Mouse (Mus musculus) forebrain, embryonic 14.5 days (tissue): Measurements from ENCODE around the gene Ccdc92. TPM values are rescaled to one million over a fixed set of nuclear protein-coding genes. Genes with fewer than 3 reads are reported as not detected.

Experiments used
- ATAC-seq: fragments of 200-750 bp; cut with Nextera tagmentation; 2 replicates; pipeline ENCODE4 v1.8.0; 2017; ENCODE audit warnings: mild to moderate bottlenecking, moderate library complexity
- DNase-seq: peaks from one replicate; pipeline ENCODE4 v3.0.0-alpha.2; 2015; ENCODE audit warnings: low spot score
- H3K27ac ChIP-seq: fragments of 300-500 bp; sonication (generic); 2 replicates; pipeline ENCODE4 v1.5.1; 2014; ENCODE audit warnings: low read depth, mild to moderate bottlenecking, control low read depth, low read length, moderate library complexity
- H3K27me3 ChIP-seq: fragments of 300-500 bp; sonication (generic); replicated peaks from 2 replicates; pipeline ENCODE4 v1.6.1; 2014; ENCODE audit warnings: low read length, control low read depth, mixed read lengths; ENCODE audit not compliant: control insufficient read depth, insufficient read depth
- H3K36me3 ChIP-seq: fragments of 300-500 bp; sonication (generic); 2 replicates; pipeline ENCODE4 v1.6.1; 2014; ENCODE audit warnings: low read length, control low read depth; ENCODE audit not compliant: control insufficient read depth, insufficient read depth
- H3K4me1 ChIP-seq: fragments of 300-500 bp; sonication (generic); 2 replicates; pipeline ENCODE4 v1.6.1; 2014; ENCODE audit warnings: antibody characterized with exemption, low read length, control low read depth; ENCODE audit not compliant: control insufficient read depth, insufficient read depth
- H3K4me2 ChIP-seq: fragments of 300-500 bp; sonication (generic); 2 replicates; pipeline ENCODE4 v1.6.1; 2014; ENCODE audit warnings: mild to moderate bottlenecking, control low read depth, low read length
- H3K4me3 ChIP-seq: fragments of 300-500 bp; sonication (generic); 2 replicates; pipeline ENCODE4 v1.5.1; 2014; ENCODE audit warnings: low read depth, low read length, control low read depth
- H3K9ac ChIP-seq: fragments of 300-500 bp; sonication (generic); 2 replicates; pipeline ENCODE4 v1.6.1; 2014; ENCODE audit warnings: mild to moderate bottlenecking, low read length, control low read depth, moderate library complexity
- H3K9me3 ChIP-seq: fragments of 300-500 bp; sonication (generic); replicated peaks from 2 replicates; pipeline ENCODE4 v1.6.1; 2016; ENCODE audit warnings: low read length, control low read depth, mixed read lengths; ENCODE audit not compliant: control insufficient read depth
- WGBS: fragments of 180-500 bp; shearing (Covaris S2); extraction: QIAGEN DNeasy Blood & Tissue Kit; methylation state at CpG from one replicate; pipeline ENCODE4 v1.1.7; 2014; 5-methylcytosine and 5-hydroxymethylcytosine counted together
- polyA plus RNA-seq: library from polyadenylated mRNA; unstranded; fragments of >200 nt; fragmentation: Nextera tagmentation; extraction: Ambion mirVana; gene quantifications from 2 replicates; pipeline ENCODE4 v1.2.1, GENCODE M21; 2014

Gene Ccdc92
- polyA plus RNA-seq, 1 experiment from 2014 or later = 23.6 TPM

DNA sequence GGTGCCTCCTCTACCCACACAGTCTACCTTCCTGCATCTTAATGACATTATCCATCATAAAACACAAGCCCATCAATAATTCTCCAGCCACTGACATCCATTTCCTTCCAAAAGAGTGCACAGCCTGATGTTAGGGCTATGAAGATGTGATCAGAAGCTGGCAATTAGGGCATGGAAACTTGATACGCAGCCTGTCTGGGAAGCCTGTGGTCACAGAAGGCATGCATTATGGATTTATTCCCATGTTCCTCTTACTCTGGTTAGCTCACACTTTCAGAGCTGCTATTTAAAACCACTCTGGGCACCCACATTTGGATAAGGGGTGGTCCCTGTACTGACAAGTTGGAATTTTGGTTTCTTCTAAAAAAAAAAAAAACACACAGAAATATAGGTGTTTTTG, 15.2 kb downstream of the Ccdc92 start:
- WGBS = 89% methylated on average over 1 of the region's 1 CpGs
- H3K4me2 ChIP-seq = no peak overlapping the region
- H3K27me3 ChIP-seq = no peaks in the 10 kb centered on the region
- H3K4me3 ChIP-seq = no peak overlapping the region
- no peak for ATAC-seq
- no peaks in the 10 kb centered on the region for H3K9me3 ChIP-seq
- DNase-seq = no peak
- no peaks in the 10 kb centered on the region for H3K4me1 ChIP-seq
- no peaks in the 10 kb centered on the region for H3K36me3 ChIP-seq
- no peak overlapping the region for H3K27ac ChIP-seq
- no peak overlapping the region for H3K9ac ChIP-seq

DNA sequence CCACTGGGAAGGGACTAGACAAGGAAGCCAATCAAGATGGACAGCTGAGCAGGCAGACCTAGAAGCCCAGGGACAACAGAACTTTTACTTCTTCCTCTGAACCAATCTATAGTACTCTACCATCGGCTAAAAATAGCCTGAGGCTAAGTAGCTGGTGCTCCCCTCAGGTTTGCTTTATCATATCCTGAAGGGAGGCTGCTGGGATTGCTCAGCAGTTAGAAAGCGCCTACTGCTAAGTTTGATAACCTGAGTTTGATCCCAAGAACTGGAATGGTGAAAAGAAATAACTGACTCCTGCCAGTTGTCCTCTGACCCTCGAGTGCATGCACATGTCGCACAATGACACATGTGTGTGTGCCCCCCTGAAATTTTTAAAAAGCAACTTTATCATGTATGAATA, 17.3 kb downstream of the Ccdc92 start:
- Histone ChIP-seq H3K4me1 (no peaks in the 10 kb centered on the region), H3K9ac (no peak overlapping the region), H3K9me3 (no peaks in the 10 kb centered on the region), H3K4me3 (no peak overlapping the region), H3K4me2 (no peak overlapping the region), H3K27ac (no peak overlapping the region), H3K27me3 (no peaks in the 10 kb centered on the region), H3K36me3 (no peaks in the 10 kb centered on the region)
- ATAC-seq = no peak
- DNase-seq = no peak
- WGBS = 88% methylated on average over 4 of the region's 4 CpGs

DNA sequence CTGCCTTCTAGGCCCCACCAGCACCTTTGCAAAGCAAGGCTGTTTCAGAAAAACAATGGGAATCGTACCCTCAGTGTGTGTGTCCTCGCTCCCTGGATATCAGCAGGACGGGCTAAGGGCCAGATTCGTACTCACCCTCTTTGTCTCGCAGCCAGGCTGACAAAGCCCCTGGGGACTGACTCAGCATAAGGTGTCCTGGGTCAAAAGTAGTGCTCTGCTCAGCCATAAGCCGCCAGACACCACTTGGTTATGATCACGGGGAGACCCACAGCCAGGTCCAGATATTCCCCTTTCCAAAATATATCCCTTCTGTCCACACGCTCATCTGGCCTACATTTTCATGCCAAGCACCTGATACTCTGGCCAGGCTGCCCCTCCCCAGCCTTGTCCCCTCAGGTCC, 18.8 kb downstream of the Ccdc92 start:
- H3K4me1 ChIP-seq = no peaks in the 10 kb centered on the region
- no peaks in the 10 kb centered on the region for H3K9me3 ChIP-seq
- no peak overlapping the region for H3K4me3 ChIP-seq
- H3K27ac ChIP-seq = no peak overlapping the region
- H3K36me3 ChIP-seq = peaks cover 12% of the 10 kb centered on the region
- ATAC-seq (no peak), DNase-seq (no peak)
- no peak overlapping the region for H3K4me2 ChIP-seq
- H3K27me3 ChIP-seq = no peaks in the 10 kb centered on the region
- WGBS = 57% methylated on average over 8 of the region's 8 CpGs
- H3K9ac ChIP-seq = no peak overlapping the region

DNA sequence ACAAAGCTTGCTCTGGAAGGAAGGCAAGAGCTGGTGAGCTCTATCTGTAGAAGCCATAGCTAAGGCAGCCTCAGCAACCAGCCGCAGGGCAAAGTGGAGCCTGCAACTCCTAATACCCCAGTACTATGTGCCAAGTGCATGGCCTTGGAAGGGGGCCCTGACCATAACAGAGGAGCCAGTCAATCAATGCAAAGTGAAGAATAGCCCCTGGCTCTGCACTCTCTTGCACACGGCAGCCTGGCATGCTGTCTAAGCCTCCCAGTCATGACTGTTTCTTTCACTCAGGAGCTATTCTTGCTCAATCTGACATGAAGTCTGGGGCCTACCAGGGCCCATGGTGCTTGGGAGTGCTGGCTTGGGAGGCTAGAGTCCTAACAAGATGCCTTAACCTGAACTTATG, 21.6 kb downstream of the Ccdc92 start:
- DNase-seq = peak; percentile 69
- ATAC-seq = peak; percentile 76
- H3K4me3 ChIP-seq = no peak overlapping the region
- peaks cover 33% of the 10 kb centered on the region for H3K36me3 ChIP-seq
- no peaks in the 10 kb centered on the region for H3K27me3 ChIP-seq
- WGBS = 52% methylated on average over 2 of the region's 2 CpGs
- H3K9me3 ChIP-seq = no peaks in the 10 kb centered on the region
- H3K9ac ChIP-seq = no peak overlapping the region
- H3K4me2 ChIP-seq = no peak overlapping the region
- peak overlapping the region; percentile 5; the same call in 1 of the 2 replicates for H3K27ac ChIP-seq
- no peaks in the 10 kb centered on the region for H3K4me1 ChIP-seq

DNA sequence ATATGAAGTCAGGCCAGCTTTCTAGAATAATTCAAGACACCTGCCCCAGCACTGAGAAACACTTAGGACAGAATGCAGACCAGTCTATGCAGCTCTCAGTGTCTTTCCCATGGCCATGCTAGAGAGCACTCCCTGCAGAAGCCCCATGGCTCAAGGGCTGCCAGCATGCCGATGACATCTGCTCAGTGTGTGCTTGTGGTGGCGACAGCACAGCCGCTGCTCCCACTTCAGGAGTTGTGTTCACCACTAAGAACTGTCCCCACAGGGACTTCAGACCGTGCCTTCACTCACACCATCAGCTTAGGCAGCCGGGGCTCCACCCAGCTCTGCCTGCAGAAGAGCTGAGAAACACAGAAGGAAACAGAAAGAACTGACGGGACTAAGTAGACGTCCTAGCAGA, 22.0 kb downstream of the Ccdc92 start:
- no peak overlapping the region for H3K4me2 ChIP-seq
- 85% methylated on average over 7 of the region's 7 CpGs for WGBS
- H3K36me3 ChIP-seq = peaks cover 37% of the 10 kb centered on the region
- H3K27ac ChIP-seq = no peak overlapping the region
- DNase-seq = no peak
- ATAC-seq = no peak
- no peak overlapping the region for H3K4me3 ChIP-seq
- H3K9me3 ChIP-seq = no peaks in the 10 kb centered on the region
- H3K27me3 ChIP-seq = no peaks in the 10 kb centered on the region
- no peaks in the 10 kb centered on the region for H3K4me1 ChIP-seq
- no peak overlapping the region for H3K9ac ChIP-seq

DNA sequence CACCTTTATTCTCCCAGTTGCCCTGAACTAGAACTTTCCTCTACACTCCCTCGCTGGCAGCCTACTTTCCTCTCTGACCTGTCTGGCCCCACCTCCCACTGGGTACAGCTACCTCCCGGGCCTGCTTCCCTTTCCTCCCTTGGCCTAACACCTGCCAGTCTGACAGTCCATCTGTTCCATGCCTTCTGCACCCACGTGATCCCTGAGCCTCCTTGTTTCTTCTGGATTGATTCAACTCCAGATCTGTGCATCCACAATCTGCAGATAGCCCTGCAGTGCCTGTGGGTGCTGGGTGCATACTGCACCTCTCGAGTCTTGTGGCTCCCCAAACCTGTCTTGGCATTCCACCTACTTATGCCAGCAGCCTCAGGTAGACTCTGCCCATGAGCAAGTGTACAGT, 25.6 kb downstream of the Ccdc92 start:
- Histone ChIP-seq H3K4me3 (no peak overlapping the region), H3K4me1 (no peaks in the 10 kb centered on the region), H3K27ac (no peak overlapping the region), H3K36me3 (peaks cover 55% of the 10 kb centered on the region), H3K9ac (no peak overlapping the region), H3K9me3 (no peaks in the 10 kb centered on the region), H3K27me3 (no peaks in the 10 kb centered on the region), H3K4me2 (no peak overlapping the region)
- DNase-seq (no peak), ATAC-seq (no peak)
- 77% methylated on average over 4 of the region's 4 CpGs for WGBS

DNA sequence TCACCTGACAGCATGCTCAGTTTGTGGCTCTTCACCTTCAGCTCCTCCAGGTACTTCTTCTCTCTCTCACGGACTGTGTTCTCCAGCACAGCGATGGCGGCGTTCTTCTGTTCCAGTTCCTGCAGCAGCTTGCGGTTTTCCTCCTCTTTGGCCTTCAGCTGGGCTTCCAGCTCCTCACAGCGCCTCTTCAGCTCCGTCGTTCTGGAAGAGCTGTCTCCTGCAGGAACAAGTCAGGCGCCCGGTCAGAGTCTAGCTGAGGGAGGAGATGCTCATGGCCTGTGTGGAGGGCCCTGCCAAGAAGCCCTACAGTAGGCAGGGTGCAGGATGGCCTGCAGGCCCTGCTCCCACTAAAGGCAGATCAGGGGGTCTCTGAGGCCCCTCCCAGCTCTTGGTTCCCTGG, 26.1 kb downstream of the Ccdc92 start:
- Histone ChIP-seq H3K9ac (no peak overlapping the region), H3K36me3 (peaks cover 55% of the 10 kb centered on the region), H3K4me2 (no peak overlapping the region), H3K4me3 (no peak overlapping the region), H3K9me3 (no peaks in the 10 kb centered on the region), H3K4me1 (no peaks in the 10 kb centered on the region), H3K27ac (no peak overlapping the region), H3K27me3 (no peaks in the 10 kb centered on the region)
- no peak for ATAC-seq
- no peak for DNase-seq
- WGBS = 93% methylated on average over 10 of the region's 10 CpGs

DNA sequence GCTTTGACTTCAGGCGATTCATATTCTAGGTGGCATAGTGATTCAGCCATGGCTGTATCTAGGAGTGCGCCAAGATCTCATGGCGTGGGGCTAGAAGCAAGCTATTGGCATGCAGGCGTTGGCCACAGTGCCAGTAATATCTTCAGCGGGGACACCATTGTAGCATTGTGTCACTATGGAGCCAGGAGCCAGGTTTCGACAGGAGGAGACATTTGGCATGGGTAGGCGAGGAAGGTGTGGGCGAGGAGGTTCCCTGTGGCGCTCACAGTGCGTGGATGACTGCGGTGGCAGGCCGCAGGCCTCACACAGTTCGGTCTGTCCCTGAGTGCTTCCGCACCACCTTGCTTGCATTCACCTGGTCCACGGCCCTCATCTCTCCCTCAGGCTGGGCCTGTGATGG, 27.0 kb downstream of the Ccdc92 start:
- no peaks in the 10 kb centered on the region for H3K27me3 ChIP-seq
- H3K4me2 ChIP-seq = no peak overlapping the region
- peaks cover 55% of the 10 kb centered on the region for H3K36me3 ChIP-seq
- H3K4me3 ChIP-seq = no peak overlapping the region
- H3K27ac ChIP-seq = no peak overlapping the region
- ATAC-seq (no peak), DNase-seq (no peak)
- WGBS = 96% methylated on average over 15 of the region's 15 CpGs
- H3K4me1 ChIP-seq = no peaks in the 10 kb centered on the region
- H3K9me3 ChIP-seq = no peaks in the 10 kb centered on the region
- no peak overlapping the region for H3K9ac ChIP-seq

DNA sequence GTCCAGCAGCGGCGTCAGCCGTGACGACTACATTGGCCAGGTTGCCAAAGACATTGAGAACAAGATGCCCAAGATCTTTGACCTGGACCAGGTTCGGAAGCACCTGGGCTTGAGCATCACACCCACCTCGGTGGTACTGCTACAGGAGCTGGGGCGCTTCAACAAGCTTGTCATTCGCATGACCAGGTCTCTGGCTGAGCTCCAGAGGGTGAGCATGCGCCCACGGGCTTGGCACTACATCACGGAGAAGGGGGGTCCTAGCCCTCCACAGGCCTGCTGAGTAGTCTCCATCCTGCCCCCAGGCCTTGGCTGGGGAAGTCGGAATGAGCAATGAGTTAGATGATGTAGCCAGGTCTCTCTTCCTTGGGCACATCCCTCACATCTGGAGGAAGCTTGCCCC, 31.9 kb downstream of the Ccdc92 start:
- ATAC-seq (no peak), DNase-seq (no peak)
- WGBS = 91% methylated on average over 12 of the region's 12 CpGs
- H3K36me3 ChIP-seq = peaks cover 19% of the 10 kb centered on the region
- no peak overlapping the region for H3K4me2 ChIP-seq
- H3K4me1 ChIP-seq = no peaks in the 10 kb centered on the region
- no peak overlapping the region for H3K27ac ChIP-seq
- H3K9me3 ChIP-seq = no peaks in the 10 kb centered on the region
- H3K4me3 ChIP-seq = no peak overlapping the region
- H3K9ac ChIP-seq = no peak overlapping the region
- H3K27me3 ChIP-seq = no peaks in the 10 kb centered on the region
